Mouse (Mus musculus) kidney, adult 8-10 months (tissue): ENCODE data around the gene Dynll1.

ENCODE experiments used
- DNase-seq, 2 experiments: peaks; one replicate each; pipeline ENCODE4 v3.0.0; 2022

Dynll1 gene

DNA sequence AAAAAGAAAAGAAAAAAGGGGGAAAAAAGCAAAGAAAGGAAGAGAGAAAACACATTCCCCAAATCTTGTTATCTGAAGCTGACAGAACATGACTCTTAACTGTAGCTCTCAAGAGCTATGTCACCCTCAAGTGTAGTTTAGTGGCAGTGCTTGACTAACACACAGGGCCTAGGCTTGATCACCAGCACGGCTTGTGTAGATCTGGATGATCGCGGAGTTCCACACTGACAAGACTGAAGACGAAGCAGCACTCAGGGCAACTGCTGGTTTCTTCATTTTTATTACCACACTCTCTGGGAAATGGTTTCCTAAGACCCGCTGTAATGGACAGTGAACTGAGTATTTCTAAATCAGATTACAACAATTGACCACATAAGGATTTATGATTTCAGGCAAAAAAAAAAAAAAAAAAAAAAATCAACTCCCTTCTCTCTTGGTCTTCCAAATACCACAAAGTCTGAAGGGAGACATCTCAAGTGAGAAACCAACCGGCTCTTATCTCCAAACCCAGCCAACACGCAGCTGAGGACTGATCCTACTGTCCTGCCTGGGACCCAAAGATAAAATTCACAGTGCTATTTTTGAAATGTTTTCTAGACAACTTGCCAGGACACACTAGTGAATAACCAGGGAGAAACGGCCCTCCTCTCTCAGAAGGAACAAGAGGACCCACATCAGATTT is 33.9 kb downstream of the Dynll1 start:
- DNase-seq = no peak

DNA sequence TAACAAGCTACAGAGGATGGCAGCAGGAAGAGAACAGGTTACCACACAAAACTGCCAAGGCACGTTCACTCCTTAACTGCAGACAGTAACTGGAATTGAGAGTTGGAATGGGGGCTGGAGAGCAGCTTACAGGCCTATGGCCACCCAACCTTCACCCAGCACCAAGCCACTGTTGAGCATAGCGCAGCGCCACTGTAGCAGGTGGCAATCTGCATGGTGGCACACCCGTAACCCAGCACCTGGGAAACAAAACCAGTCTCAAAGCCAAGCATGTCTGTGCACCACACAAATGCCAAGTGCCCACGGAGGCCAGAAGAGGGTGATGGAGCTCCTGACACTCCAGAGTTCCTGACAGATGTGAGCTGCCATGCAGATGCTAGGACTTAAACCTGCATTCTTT is 34.5 kb downstream of the Dynll1 start:
- DNase-seq = no peak

- DNase-seq = no peak
These were observed 38.1 kb downstream of the Dynll1 start for GRCm38 (mm10) chr5:115262502-115263291.

- no peak for DNase-seq
These were observed 38.9 kb downstream of the Dynll1 start for GRCm38 (mm10) chr5:115261880-115262279.

- DNase-seq = no peak
These were observed 39.7 kb downstream of the Dynll1 start for GRCm38 (mm10) chr5:115261141-115261540.

DNA sequence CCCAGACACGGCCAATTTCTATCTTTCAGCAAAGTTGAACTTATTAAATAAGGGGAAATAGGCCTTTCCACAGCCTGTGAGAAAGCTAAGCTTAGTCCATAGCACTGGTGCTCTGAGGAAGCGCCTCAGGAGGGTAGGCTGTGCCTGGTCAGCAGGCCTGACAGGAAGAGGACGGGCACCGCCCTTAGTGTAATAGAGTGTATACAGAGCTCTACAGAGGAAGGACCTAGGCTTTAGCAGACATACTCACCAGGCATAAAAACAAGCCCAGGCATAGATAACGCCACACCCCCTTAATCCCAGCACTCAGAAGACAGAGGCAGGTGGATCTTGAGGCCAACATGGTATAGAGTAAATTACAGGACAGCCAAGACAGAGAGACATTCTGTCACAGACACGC is 40.4 kb downstream of the Dynll1 start:
- DNase-seq = no peak

GRCm38 (mm10) chr5:115256909-115257546 is 43.8 kb downstream of the Dynll1 start:
- DNase-seq = peak in 1 of 2 experiments; percentile 43

DNA sequence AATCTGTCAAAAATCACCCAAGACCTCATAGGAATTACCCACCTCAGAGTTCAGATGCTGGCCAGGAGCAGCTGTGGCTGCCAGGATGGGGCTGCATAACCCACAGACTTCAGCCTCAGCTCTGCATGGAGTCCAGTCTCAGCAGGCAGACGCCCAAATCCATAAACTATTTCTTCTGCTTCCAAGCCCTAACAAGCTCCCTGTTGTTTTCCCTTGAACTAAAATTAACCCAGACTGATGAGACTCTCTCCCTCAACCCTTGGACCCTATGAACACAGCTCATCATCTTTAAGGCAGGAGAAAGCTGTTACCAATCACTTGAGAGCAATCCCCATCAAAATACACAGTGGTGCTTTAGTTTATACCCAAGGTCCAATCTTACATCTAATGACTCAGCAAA is 45.3 kb downstream of the Dynll1 start:
- DNase-seq = no peak
